Comparison of ENCODE assay signal across 11 mouse cellular contexts in the genomic region with DNA sequence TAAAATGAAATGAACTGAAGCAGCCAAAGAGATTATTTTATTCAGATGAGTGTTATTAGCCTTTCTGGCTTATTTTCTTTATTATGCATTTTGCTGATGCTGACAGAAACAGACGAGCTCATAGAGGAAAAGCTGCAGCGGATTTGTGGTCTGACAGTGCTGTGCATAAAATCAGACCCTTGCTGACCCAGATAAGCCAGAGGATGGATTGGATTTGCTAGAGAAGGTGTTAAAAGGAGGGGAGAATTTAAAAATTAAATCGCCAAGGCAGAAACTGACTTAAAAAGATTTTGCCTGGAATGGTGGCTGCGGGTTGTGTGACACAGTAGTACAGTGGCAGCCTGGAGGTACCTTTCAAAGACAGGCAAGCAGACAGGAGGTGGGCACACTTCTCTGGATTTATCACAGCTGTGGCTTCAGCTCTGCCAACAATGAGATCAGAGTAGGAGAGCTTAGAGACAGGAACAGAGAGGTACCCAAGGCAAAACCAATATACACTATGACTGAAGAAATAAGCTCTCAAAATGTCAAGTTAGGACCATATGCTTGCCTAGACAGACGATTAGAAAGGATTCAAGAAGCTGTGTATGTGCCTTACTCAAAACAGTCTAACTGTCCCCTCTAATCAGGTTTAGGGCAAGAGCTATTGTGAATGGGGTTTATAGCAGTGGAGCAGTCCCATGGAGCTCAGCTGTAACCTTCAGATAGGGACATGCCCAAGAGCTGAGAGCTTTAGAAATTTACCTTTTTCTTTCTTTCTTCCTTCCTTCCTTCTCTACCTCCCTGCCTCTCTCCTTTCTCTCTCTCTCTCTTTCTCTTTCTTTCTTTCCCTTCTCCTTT.
DNase-seq lines count a peak whose midpoint lies in the region; ATAC-seq and TF ChIP-seq lines count a peak whose summit lies in the region.
"Had no signal": no experiment of that assay in that cellular context is flagged by ENCODE, and none has a peak within 500 bp of the region (broad histone marks: within the 10 kb centered on the region; RNA-seq: fewer than 3 reads in every experiment).

No protein-coding gene starts in this region.

- 73% methylated on average over 5 of the region's 5 CpGs for WGBS in forebrain, embryonic 12.5 days
- 74% methylated on average over 5 of the region's 5 CpGs for WGBS in forebrain, embryonic 11.5 days
- WGBS in hindbrain, embryonic 13.5 days: 64% methylated on average over 5 of the region's 5 CpGs
- WGBS in hindbrain, embryonic 10.5 days: 87% methylated on average over 5 of the region's 5 CpGs
- WGBS in hindbrain, embryonic 16.5 days: 47% methylated on average over 5 of the region's 5 CpGs

- no peak overlapping the region for H3K4me2 ChIP-seq in forebrain, embryonic 12.5 days
- no peak overlapping the region for H3K4me2 ChIP-seq in forebrain, embryonic 11.5 days (ENCODE audit: low read depth, low read length, severe bottlenecking)
- no peak overlapping the region for H3K4me2 ChIP-seq in hindbrain, embryonic 13.5 days
- no peak overlapping the region for H3K4me2 ChIP-seq in hindbrain, embryonic 16.5 days (ENCODE audit: low read length)

- no peaks in the 10 kb centered on the region for H3K36me3 ChIP-seq in forebrain, embryonic 12.5 days (replicated peaks)
- no peaks in the 10 kb centered on the region for H3K36me3 ChIP-seq in forebrain, embryonic 11.5 days (ENCODE audit: control insufficient read depth, insufficient read depth, low read length)
- no peaks in the 10 kb centered on the region for H3K36me3 ChIP-seq in hindbrain, embryonic 13.5 days
- H3K36me3 ChIP-seq in hindbrain, embryonic 10.5 days: no peaks in the 10 kb centered on the region
- no peaks in the 10 kb centered on the region for H3K36me3 ChIP-seq in hindbrain, embryonic 16.5 days (ENCODE audit: control insufficient read depth, insufficient read depth, low read length)

- TF ChIP-seq CTCF in brain, embryonic 14.5 days (IDR thresholded peaks at IDR 0.05; ENCODE audit: borderline replicate concordance, extremely low read depth, insufficient read depth, insufficient read length): no peak

- H3K4me3 ChIP-seq in forebrain, embryonic 12.5 days (replicated peaks): no peak overlapping the region
- H3K4me3 ChIP-seq in forebrain, embryonic 11.5 days (ENCODE audit: low read depth, low read length): no peak overlapping the region
- H3K4me3 ChIP-seq in hindbrain, embryonic 13.5 days: no peak overlapping the region
- H3K4me3 ChIP-seq in hindbrain, embryonic 10.5 days: no peak overlapping the region
- no peak overlapping the region for H3K4me3 ChIP-seq in hindbrain, embryonic 16.5 days (ENCODE audit: low read length)

- no peak for ATAC-seq in forebrain, embryonic 12.5 days (ENCODE audit: low FRiP score)
- ATAC-seq in forebrain, embryonic 11.5 days (replicated peaks; ENCODE audit: low FRiP score): no peak
- no peak for ATAC-seq in hindbrain, embryonic 13.5 days (ENCODE audit: low FRiP score)
- ATAC-seq in hindbrain, embryonic 16.5 days: peak; percentile 69

- peaks cover 11% of the 10 kb centered on the region for H3K4me1 ChIP-seq in forebrain, embryonic 12.5 days
- no peaks in the 10 kb centered on the region for H3K4me1 ChIP-seq in forebrain, embryonic 11.5 days (replicated peaks; ENCODE audit: control insufficient read depth, insufficient read depth, low read length)
- peaks cover 21% of the 10 kb centered on the region for H3K4me1 ChIP-seq in hindbrain, embryonic 13.5 days (replicated peaks)
- 0 out of 2 replicates have a peak, but pooled peaks cover 10% of the 10 kb centered on the region for H3K4me1 ChIP-seq in hindbrain, embryonic 10.5 days (replicated peaks)
- peaks cover 14% of the 10 kb centered on the region for H3K4me1 ChIP-seq in hindbrain, embryonic 16.5 days (ENCODE audit: control insufficient read depth, insufficient read depth, low read depth, low read length)

- H3K9ac ChIP-seq in forebrain, embryonic 12.5 days: no peak overlapping the region
- no peak overlapping the region for H3K9ac ChIP-seq in forebrain, embryonic 11.5 days (ENCODE audit: low read length)
- peak overlapping the region; percentile 39; the same call in 1 of the 2 replicates for H3K9ac ChIP-seq in hindbrain, embryonic 13.5 days
- no peak overlapping the region for H3K9ac ChIP-seq in hindbrain, embryonic 16.5 days (ENCODE audit: low read depth, low read length)
- H3K9ac ChIP-seq: liver, embryonic 14.5 days had no signal

- H3K27me3 ChIP-seq in forebrain, embryonic 12.5 days: no peaks in the 10 kb centered on the region
- H3K27me3 ChIP-seq in forebrain, embryonic 11.5 days (ENCODE audit: control insufficient read depth, insufficient read depth, low read length): no peaks in the 10 kb centered on the region
- H3K27me3 ChIP-seq in hindbrain, embryonic 13.5 days: no peaks in the 10 kb centered on the region
- H3K27me3 ChIP-seq in hindbrain, embryonic 10.5 days (ENCODE audit: insufficient read depth, poor library complexity, severe bottlenecking): no peaks in the 10 kb centered on the region
- H3K27me3 ChIP-seq in hindbrain, embryonic 16.5 days (replicated peaks; ENCODE audit: control insufficient read depth, insufficient read depth, low read length): no peaks in the 10 kb centered on the region

- TF ChIP-seq POLR2A in brain, embryonic 14.5 days (IDR thresholded peaks at IDR 0.05; ENCODE audit: borderline replicate concordance, extremely low read depth, insufficient read depth, insufficient read length, poor library complexity, severe bottlenecking): no peak

- no peak for DNase-seq in forebrain, embryonic 11.5 days (ENCODE audit: low spot score)
- DNase-seq in hindbrain, embryonic 10.5 days (ENCODE audit: low spot score): no peak
- DNase-seq in brain, embryonic 14.5 days (ENCODE audit: low read depth): peak; percentile 77
- DNase-seq in c-Kit-positive CD71-positive TER-119-positive erythroid progenitor cells, embryonic 14.5 days (ENCODE audit: low spot score): no peak
- no peak for DNase-seq in kidney, adult 9 months
- DNase-seq: B cell, adult 2 months had no signal

- peak overlapping the region; percentile 50 for H3K27ac ChIP-seq in forebrain, embryonic 12.5 days
- no peak overlapping the region for H3K27ac ChIP-seq in forebrain, embryonic 11.5 days (ENCODE audit: low read depth, low read length)
- peak overlapping the region; percentile 78 for H3K27ac ChIP-seq in hindbrain, embryonic 13.5 days
- H3K27ac ChIP-seq in hindbrain, embryonic 10.5 days: no peak overlapping the region
- H3K27ac ChIP-seq in hindbrain, embryonic 16.5 days (ENCODE audit: low read depth, low read length): peak overlapping the region; percentile 69
- H3K27ac ChIP-seq: liver, embryonic 14.5 days; macrophage had no signal

- H3K9me3 ChIP-seq in forebrain, embryonic 12.5 days: no peaks in the 10 kb centered on the region
- no peaks in the 10 kb centered on the region for H3K9me3 ChIP-seq in forebrain, embryonic 11.5 days (ENCODE audit: control insufficient read depth, low read length)
- H3K9me3 ChIP-seq in hindbrain, embryonic 13.5 days: no peaks in the 10 kb centered on the region
- H3K9me3 ChIP-seq in hindbrain, embryonic 10.5 days: no peaks in the 10 kb centered on the region
- no peaks in the 10 kb centered on the region for H3K9me3 ChIP-seq in hindbrain, embryonic 16.5 days (ENCODE audit: control insufficient read depth, low read length)

Comparison
In these comparisons a context has a peak if more than half of its experiments do, and no peak if none do; other contexts are left out.
1. H3K27ac ChIP-seq: peak in forebrain, embryonic 12.5 days (single experiment), hindbrain, embryonic 13.5 days (single experiment) and hindbrain, embryonic 16.5 days (single experiment); none in forebrain, embryonic 11.5 days (single experiment) and hindbrain, embryonic 10.5 days (single experiment).